Mouse (Mus musculus) right cerebral cortex, postnatal 14 days (tissue): ENCODE data around the gene Gigyf2.
A peak's percentile ranks its signal among the peaks of the same experiment; 100 is the strongest.
"Not testable (repeated sequence)": the region's sequence is repeated elsewhere in the genome, so short reads cannot be mapped to it uniquely, and the experiment has no call there.

Source experiments
- DNase-seq: peaks from one replicate; pipeline ENCODE4 v3.0.0; 2022

Gene Gigyf2

GRCm38 (mm10) chr1:87456425-87456824 lies 129.6 kb downstream of the Gigyf2 start:
- no peak for DNase-seq

- DNase-seq, result no peak
Measured at GRCm38 (mm10) chr1:87458045-87458444, 131.2 kb downstream of the Gigyf2 start.

GRCm38 (mm10) chr1:87459856-87460255 lies 133.1 kb downstream of the Gigyf2 start:
- not testable (repeated sequence) for DNase-seq

GRCm38 (mm10) chr1:87467469-87467868 lies 140.7 kb downstream of the Gigyf2 start:
- no peak for DNase-seq

GRCm38 (mm10) chr1:87468321-87468720 lies 141.5 kb downstream of the Gigyf2 start:
- DNase-seq, result no peak

GRCm38 (mm10) chr1:87469971-87470370 lies 143.2 kb downstream of the Gigyf2 start, which contains the start of gene Snorc:
Gene Snorc (plus strand): TSS chr1:87470271.
- not testable (repeated sequence) for DNase-seq

GRCm38 (mm10) chr1:87471914-87472313 lies 145.1 kb downstream of the Gigyf2 start:
- peak; percentile 55 for DNase-seq

- no peak for DNase-seq
Measured at GRCm38 (mm10) chr1:87472576-87472975, 145.8 kb downstream of the Gigyf2 start.

- peak; percentile 75 for DNase-seq
Measured at GRCm38 (mm10) chr1:87475076-87475895, 148.5 kb downstream of the Gigyf2 start.

- DNase-seq, result no peak
Measured at GRCm38 (mm10) chr1:87482546-87482945, 155.7 kb downstream of the Gigyf2 start.

- DNase-seq, result no peak
Measured at GRCm38 (mm10) chr1:87486386-87486785, 159.6 kb downstream of the Gigyf2 start.

- no peak for DNase-seq
Measured at GRCm38 (mm10) chr1:87492285-87492684, 165.5 kb downstream of the Gigyf2 start.

GRCm38 (mm10) chr1:87493542-87493941 lies 166.7 kb downstream of the Gigyf2 start:
- DNase-seq, result no peak
